Mouse (Mus musculus): Measurements from ENCODE around the gene Krt83. TPM values are rescaled to one million over a fixed set of nuclear protein-coding genes. Genes with fewer than 3 reads are reported as not detected.
"Not testable (repeated sequence)": the region's sequence is repeated elsewhere in the genome, so short reads cannot be mapped to it uniquely, and the experiment has no call there.

Gene Krt83
- total RNA-seq (2021), result not detected
- long read RNA-seq, experiment 1, result 0 reads
- long read RNA-seq, experiment 2, result 0 reads

- no peak for DNase-seq
These were observed at the start of gene Krt83 for GRCm38 (mm10) chr15:101491431-101491830. Gene Krt83, minus strand, starts transcription at chr15:101491512.

- DNase-seq, result peak; percentile 12
These were observed 47.2 kb upstream of the Krt83 start for GRCm38 (mm10) chr15:101538580-101538900.

- DNase-seq, result peak in 1 of 2 experiments; percentile 7
These were observed 46.7 kb upstream of the Krt83 start for GRCm38 (mm10) chr15:101537864-101538579.

GRCm38 (mm10) chr15:101536054-101536850, 44.9 kb upstream of the Krt83 start:
- no peak for DNase-seq

GRCm38 (mm10) chr15:101532720-101533119, 41.4 kb upstream of the Krt83 start, which contains the start of gene Krt84:
Gene Krt84, minus strand, starts transcription at chr15:101532820.
- DNase-seq, result no peak

GRCm38 (mm10) chr15:101522556-101523232, 31.4 kb upstream of the Krt83 start:
- DNase-seq, result no peak

GRCm38 (mm10) chr15:101519792-101520191, 28.5 kb upstream of the Krt83 start:
- peak; percentile 61 to 85 for DNase-seq

- not testable (repeated sequence) for DNase-seq
These were observed 25.8 kb upstream of the Krt83 start, which contains the start of gene Gm49425 for GRCm38 (mm10) chr15:101517161-101517560. Gene Gm49425, minus strand, starts transcription at chr15:101517261.

GRCm38 (mm10) chr15:101508247-101508646, 16.9 kb upstream of the Krt83 start:
- no peak for DNase-seq

- DNase-seq, result no peak
These were observed 15.8 kb upstream of the Krt83 start for GRCm38 (mm10) chr15:101506896-101507758.

- peak; percentile 45 to 53 for DNase-seq
These were observed 5.9 kb upstream of the Krt83 start for GRCm38 (mm10) chr15:101497181-101497580.

- DNase-seq, result no peak
These were observed 4.0 kb upstream of the Krt83 start for GRCm38 (mm10) chr15:101495266-101495665.

GRCm38 (mm10) chr15:101494203-101494602, 2.9 kb upstream of the Krt83 start:
- DNase-seq, result peak in 1 of 2 experiments; percentile 13

- DNase-seq, result no peak
These were observed 2.4 kb upstream of the Krt83 start for GRCm38 (mm10) chr15:101493713-101494112.

- no peak for DNase-seq
These were observed 1.4 kb upstream of the Krt83 start for GRCm38 (mm10) chr15:101492718-101493117.

- no peak for DNase-seq
These were observed 5.2 kb downstream of the Krt83 start for GRCm38 (mm10) chr15:101485911-101486635.

- no peak for DNase-seq
These were observed 6.4 kb downstream of the Krt83 start for GRCm38 (mm10) chr15:101484939-101485338.

- no peak for DNase-seq
These were observed 7.7 kb downstream of the Krt83 start for GRCm38 (mm10) chr15:101483646-101484045.

GRCm38 (mm10) chr15:101482056-101482455, 9.3 kb downstream of the Krt83 start:
- no peak for DNase-seq

- no peak for DNase-seq
These were observed 11.6 kb downstream of the Krt83 start for GRCm38 (mm10) chr15:101479666-101480060.
